Mouse (Mus musculus): ENCODE results near the gene Spef1. TPM values are rescaled to one million over a fixed set of nuclear protein-coding genes. Genes with fewer than 3 reads are reported as not detected.

Gene Spef1
- total and polyA plus RNA-seq, 2 experiments from 2014 or later, result 7.8 to 17.3 TPM

GRCm38 (mm10) chr2:131135521-131136139 lies 51.5 kb downstream of the Spef1 start:
- Histone ChIP-seq H3K4me2 (ENCODE audit: low read depth, low read length) (no peak overlapping the region), H3K27me3 (ENCODE audit: insufficient read depth, low read length) (no peaks in the 10 kb centered on the region), H3K27ac (no peak overlapping the region), H3K36me3 (ENCODE audit: insufficient read depth, low read length) (no peaks in the 10 kb centered on the region), H3K4me1 (ENCODE audit: insufficient read depth, low read length) (no peaks in the 10 kb centered on the region), H3K9ac (replicated peaks; ENCODE audit: low read length) (no peak overlapping the region), H3K4me3 (ENCODE audit: low read length) (no peak overlapping the region), H3K9me3 (ENCODE audit: low read length) (no peaks in the 10 kb centered on the region)
- no peak for DNase-seq (ENCODE audit: low spot score)
- ATAC-seq, result no peak
- 82% methylated on average over 11 of the region's 11 CpGs for WGBS
- no peak for TF ChIP-seq CTCF (IDR thresholded peaks at IDR 0.05; ENCODE audit: low read depth)

- WGBS, result 81% methylated on average over 8 of the region's 8 CpGs
- H3K4me3 ChIP-seq (ENCODE audit: low read length), result no peak overlapping the region
- no peaks in the 10 kb centered on the region for H3K4me1 ChIP-seq (ENCODE audit: insufficient read depth, low read length)
- peak overlapping the region; percentile 27; the same call in 1 of the 2 replicates for H3K27ac ChIP-seq
- no peak for TF ChIP-seq CTCF (IDR thresholded peaks at IDR 0.05; ENCODE audit: low read depth)
- no peaks in the 10 kb centered on the region for H3K36me3 ChIP-seq (ENCODE audit: insufficient read depth, low read length)
- ATAC-seq (no peak), DNase-seq (ENCODE audit: low spot score) (no peak)
- no peak overlapping the region for H3K4me2 ChIP-seq (ENCODE audit: low read depth, low read length)
- H3K9ac ChIP-seq (replicated peaks; ENCODE audit: low read length), result no peak overlapping the region
- H3K9me3 ChIP-seq (ENCODE audit: low read length), result no peaks in the 10 kb centered on the region
- no peaks in the 10 kb centered on the region for H3K27me3 ChIP-seq (ENCODE audit: insufficient read depth, low read length)
These were observed 52.2 kb downstream of the Spef1 start for GRCm38 (mm10) chr2:131134826-131135400.

GRCm38 (mm10) chr2:131134381-131134780 lies 52.7 kb downstream of the Spef1 start:
- 0 out of 2 replicates have a peak, but pooled peaks have one; percentile 55 for ATAC-seq
- H3K9ac ChIP-seq (replicated peaks; ENCODE audit: low read length), result no peak overlapping the region

DNA sequence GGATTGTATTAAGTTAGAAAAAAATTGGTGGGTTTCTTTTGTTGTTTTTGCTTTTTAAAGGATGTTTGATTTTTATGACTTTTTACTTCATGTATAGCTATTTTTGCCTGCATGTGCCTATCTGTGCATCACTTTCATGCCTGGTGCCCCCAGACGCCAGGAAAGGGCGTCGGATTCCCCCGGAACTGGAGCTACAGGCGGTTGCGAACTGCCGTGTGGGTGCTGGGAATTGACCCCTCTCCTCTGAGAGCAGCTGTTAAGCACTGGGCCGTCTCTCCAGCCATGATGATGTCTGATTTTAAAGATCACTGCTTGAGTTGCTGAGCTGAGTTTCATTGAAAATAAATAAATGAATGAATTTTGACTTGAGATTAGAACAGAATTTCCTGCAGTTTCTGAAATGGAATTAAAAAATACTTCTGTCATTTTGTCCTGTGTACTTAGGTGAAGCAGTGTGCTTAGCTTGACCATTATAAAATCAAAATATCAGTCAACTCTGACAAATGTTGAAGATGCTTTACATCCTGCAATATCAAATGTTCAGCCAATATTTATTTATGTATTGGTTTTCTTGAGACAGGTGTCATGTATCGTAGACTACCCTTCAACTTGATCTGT lies 54.0 kb downstream of the Spef1 start, which contains the start of gene Gm11037:
Gm11037 (plus strand) TSS at position 568 of the 618 bp plus-strand sequence.
- Histone ChIP-seq H3K4me3 (ENCODE audit: low read length) (no peak within 1 kb of the TSS), H3K4me2 (ENCODE audit: low read depth, low read length) (no peak within 1 kb of the TSS), H3K36me3 (ENCODE audit: insufficient read depth, low read length) (no peaks in the 10 kb centered on the region), H3K27ac (no peak within 1 kb of the TSS), H3K9ac (replicated peaks; ENCODE audit: low read length) (no peak within 1 kb of the TSS), H3K4me1 (ENCODE audit: insufficient read depth, low read length) (no peaks in the 10 kb centered on the region), H3K9me3 (ENCODE audit: low read length) (no peaks in the 10 kb centered on the region), H3K27me3 (ENCODE audit: insufficient read depth, low read length) (no peaks in the 10 kb centered on the region)
- 84% methylated on average over 9 of the region's 9 CpGs for WGBS
- ATAC-seq (no peak), DNase-seq (ENCODE audit: low spot score) (no peak)
- TF ChIP-seq CTCF (IDR thresholded peaks at IDR 0.05; ENCODE audit: low read depth), result no peak

More at GRCm38 (mm10) chr2:131134381-131134780, 52.7 kb downstream of the Spef1 start:
- no peak overlapping the region for H3K27ac ChIP-seq
- no peak overlapping the region for H3K4me2 ChIP-seq (ENCODE audit: low read depth, low read length)
- no peaks in the 10 kb centered on the region for H3K4me1 ChIP-seq (ENCODE audit: insufficient read depth, low read length)
- no peaks in the 10 kb centered on the region for H3K27me3 ChIP-seq (ENCODE audit: insufficient read depth, low read length)
- DNase-seq (ENCODE audit: low spot score), result no peak
- H3K36me3 ChIP-seq (ENCODE audit: insufficient read depth, low read length), result no peaks in the 10 kb centered on the region
- TF ChIP-seq CTCF (IDR thresholded peaks at IDR 0.05; ENCODE audit: low read depth), result no peak
- no peak overlapping the region for H3K4me3 ChIP-seq (ENCODE audit: low read length)
- WGBS, result 58% methylated on average over 1 of the region's 1 CpGs
- no peaks in the 10 kb centered on the region for H3K9me3 ChIP-seq (ENCODE audit: low read length)

DNA sequence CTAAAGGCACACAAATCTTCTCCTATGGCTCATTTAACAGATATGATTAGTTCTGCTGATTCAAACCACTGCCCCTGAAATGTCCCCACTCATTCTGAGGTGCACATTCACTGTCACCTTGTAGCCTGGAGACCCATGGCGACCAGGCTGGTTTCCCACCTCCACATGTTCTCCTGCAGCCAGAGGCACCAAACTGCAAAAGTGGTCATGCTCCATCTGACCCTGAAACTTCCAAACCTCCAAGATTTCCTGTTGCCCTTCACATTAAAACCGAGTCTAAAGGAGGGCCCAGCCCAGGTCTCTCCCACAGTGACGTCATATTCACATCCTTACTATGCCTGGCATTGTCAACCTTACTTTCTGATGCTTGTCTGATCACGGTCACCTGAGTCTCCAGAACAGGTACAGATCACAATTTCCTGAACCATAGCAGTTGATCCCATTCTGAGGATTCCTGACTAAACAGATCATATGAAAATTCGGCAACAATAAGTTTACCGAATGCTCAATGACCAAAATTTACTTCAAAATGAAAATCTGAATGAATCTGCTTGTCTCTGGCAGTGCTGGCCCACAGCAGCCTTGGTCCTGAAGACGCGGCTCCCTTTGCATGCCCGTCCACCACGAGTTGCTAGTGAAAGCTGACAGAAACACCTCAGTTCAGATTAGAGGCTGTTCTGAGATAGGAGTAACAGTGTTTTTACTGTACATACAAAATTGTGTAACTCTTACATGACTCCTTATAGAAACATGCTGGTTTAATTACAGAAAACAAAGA lies 54.8 kb downstream of the Spef1 start:
- no peak for ATAC-seq
- Histone ChIP-seq H3K27me3 (ENCODE audit: insufficient read depth, low read length) (no peaks in the 10 kb centered on the region), H3K36me3 (ENCODE audit: insufficient read depth, low read length) (no peaks in the 10 kb centered on the region), H3K9me3 (ENCODE audit: low read length) (no peaks in the 10 kb centered on the region), H3K4me2 (ENCODE audit: low read depth, low read length) (no peak overlapping the region), H3K4me1 (ENCODE audit: insufficient read depth, low read length) (peaks cover 3% of the 10 kb centered on the region), H3K27ac (no peak overlapping the region), H3K4me3 (ENCODE audit: low read length) (no peak overlapping the region), H3K9ac (replicated peaks; ENCODE audit: low read length) (no peak overlapping the region)
- no peak for DNase-seq (ENCODE audit: low spot score)
- no peak for TF ChIP-seq CTCF (IDR thresholded peaks at IDR 0.05; ENCODE audit: low read depth)
- 82% methylated on average over 10 of the region's 10 CpGs for WGBS

DNA sequence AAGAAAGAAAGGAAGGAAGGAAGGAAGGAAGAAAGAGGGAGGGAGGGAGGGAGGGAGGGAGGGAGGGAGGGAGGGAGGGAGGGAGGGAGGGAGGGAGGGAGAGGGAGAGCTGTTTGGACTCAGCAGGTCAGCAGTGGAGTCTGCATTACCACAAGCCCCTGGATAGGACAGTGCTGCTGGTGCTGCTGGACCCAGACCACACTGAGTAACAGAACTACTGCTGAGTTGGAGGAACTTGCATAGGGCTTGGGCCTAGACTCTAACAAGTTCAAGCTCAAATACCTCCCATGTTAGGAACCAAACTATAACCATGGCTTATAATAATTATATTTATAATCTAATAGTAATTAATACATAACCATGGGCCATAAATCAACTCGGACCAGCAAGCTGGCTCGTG lies 56.2 kb downstream of the Spef1 start:
- WGBS, result 90% methylated on average over 2 of the region's 2 CpGs
- peaks cover 9% of the 10 kb centered on the region for H3K4me1 ChIP-seq (ENCODE audit: insufficient read depth, low read length)
- H3K27me3 ChIP-seq (ENCODE audit: insufficient read depth, low read length), result no peaks in the 10 kb centered on the region

More for the DNA sequence above, 56.2 kb downstream of the Spef1 start:
- Histone ChIP-seq H3K4me3 (ENCODE audit: low read length) (no peak overlapping the region), H3K36me3 (ENCODE audit: insufficient read depth, low read length) (no peaks in the 10 kb centered on the region), H3K27ac (no peak overlapping the region), H3K4me2 (ENCODE audit: low read depth, low read length) (no peak overlapping the region), H3K9me3 (ENCODE audit: low read length) (no peaks in the 10 kb centered on the region), H3K9ac (replicated peaks; ENCODE audit: low read length) (no peak overlapping the region)
- TF ChIP-seq CTCF (IDR thresholded peaks at IDR 0.05; ENCODE audit: low read depth), result no peak
- no peak for DNase-seq (ENCODE audit: low spot score)
- no peak for ATAC-seq
